Mouse (Mus musculus): ENCODE measurements around the gene Wnk4. TPM values are rescaled to one million over a fixed set of nuclear protein-coding genes. Genes with fewer than 3 reads are reported as not detected.

The Wnk4 gene
- 1 to 10 TPM; 1.3 to 5.1 TPM for polyA plus RNA-seq (2017; shearing (Covaris generic))

GRCm38 (mm10) chr11:101259948-101260825, at the start of gene Wnk4:
Wnk4 (plus strand) TSS chr11:101260567.

GRCm38 (mm10) chr11:101226065-101226701, 34.2 kb upstream of the Wnk4 start, which contains the start of gene Ezh1:
Ezh1 (minus strand) TSS chr11:101226463.

GRCm38 (mm10) chr11:101245855-101246701, 14.3 kb upstream of the Wnk4 start, which contains the start of gene Ramp2:
Ramp2 (plus strand) TSS chr11:101246028.

GRCm38 (mm10) chr11:101253613-101254389, 6.6 kb upstream of the Wnk4 start, which contains the start of gene Vps25:
Vps25 (plus strand) TSS chr11:101253707.

GRCm38 (mm10) chr11:101278223-101279192, 18.1 kb downstream of the Wnk4 start, which contains the start of the genes Cntd1 and Coa3:
Cntd1 (plus strand) TSS chr11:101279012.
Coa3 (minus strand) TSS chr11:101279114.

GRCm38 (mm10) chr11:101302004-101302798, 41.8 kb downstream of the Wnk4 start, which contains the start of gene Becn1:
Becn1 (minus strand) TSS chr11:101302286.

GRCm38 (mm10) chr11:101315665-101316500, 55.5 kb downstream of the Wnk4 start, which contains the start of gene Psme3:
Psme3 (plus strand) TSS chr11:101316213.

GRCm38 (mm10) chr11:101324763-101325162, 64.4 kb downstream of the Wnk4 start, which contains the start of gene Aoc2:
Aoc2 (plus strand) TSS chr11:101325063.

Other genes starting within 250 kb of the Wnk4 start
- 10 to 100 TPM; 18.9 to 25.9 TPM for gene Naglu, start 190.6 kb upstream of the Wnk4 start, polyA plus RNA-seq (2017; shearing (Covaris generic))
- gene Hsd17b1, start 182.2 kb upstream of the Wnk4 start, polyA plus RNA-seq (2017; shearing (Covaris generic)): under 1 TPM in 1 of 2 experiments, not detected in 1; 0.52 TPM
- 10 to 100 TPM; 32.3 to 36.4 TPM for gene Coasy, start 178.0 kb upstream of the Wnk4 start, polyA plus RNA-seq (2017; shearing (Covaris generic))
- 10 to 100 TPM; 90.2 to 93.1 TPM for gene Mlx, start 173.3 kb upstream of the Wnk4 start, polyA plus RNA-seq (2017; shearing (Covaris generic))
- 1 to 10 TPM; 7.1 to 8.4 TPM for gene Psmc3ip, start 165.1 kb upstream of the Wnk4 start, polyA plus RNA-seq (2017; shearing (Covaris generic))
- 10 to 100 TPM; 61.6 to 75.9 TPM for gene Retreg3, start 140.7 kb upstream of the Wnk4 start, polyA plus RNA-seq (2017; shearing (Covaris generic))
- 10 to 100 TPM; 31.0 to 43.3 TPM for gene Tubg1, start 140.6 kb upstream of the Wnk4 start, polyA plus RNA-seq (2017; shearing (Covaris generic))
- gene Tubg2, start 104.7 kb upstream of the Wnk4 start, polyA plus RNA-seq (2017; shearing (Covaris generic)): 1 to 10 TPM in 1 of 2 experiments, under 1 TPM in 1; 0.48 to 2.5 TPM
- gene Cntnap1, start 90.0 kb upstream of the Wnk4 start, polyA plus RNA-seq (2017; shearing (Covaris generic)): under 1 TPM; 0.17 to 0.28 TPM
- gene Plekhh3, start 89.2 kb upstream of the Wnk4 start, polyA plus RNA-seq (2017; shearing (Covaris generic)): 1 to 10 TPM in 1 of 2 experiments, under 1 TPM in 1; 0.61 to 1.3 TPM
- 10 to 100 TPM in 1 of 2 experiments, under 1 TPM in 1; 0.92 to 15.6 TPM for gene Ccr10, start 85.1 kb upstream of the Wnk4 start, polyA plus RNA-seq (2017; shearing (Covaris generic))
- gene Ezh1, start 34.1 kb upstream of the Wnk4 start, polyA plus RNA-seq (2017; shearing (Covaris generic)): 10 to 100 TPM; 43.0 to 68.3 TPM
- gene Ramp2, start 14.5 kb upstream of the Wnk4 start, polyA plus RNA-seq (2017; shearing (Covaris generic)): under 1 TPM; 0.41 to 0.55 TPM
- gene Vps25, start 6.9 kb upstream of the Wnk4 start, polyA plus RNA-seq (2017; shearing (Covaris generic)): 100 to 1,000 TPM; 156 to 177 TPM
- gene Cntd1, start 18.4 kb downstream of the Wnk4 start, polyA plus RNA-seq (2017; shearing (Covaris generic)): 1 to 10 TPM in 1 of 2 experiments, under 1 TPM in 1; 0.41 to 1.2 TPM
- gene Coa3, start 18.5 kb downstream of the Wnk4 start, polyA plus RNA-seq (2017; shearing (Covaris generic)): 100 to 1,000 TPM; 101 to 118 TPM
- gene Becn1, start 41.7 kb downstream of the Wnk4 start, polyA plus RNA-seq (2017; shearing (Covaris generic)): 100 to 1,000 TPM; 223 to 228 TPM
- gene Psme3, start 55.6 kb downstream of the Wnk4 start, polyA plus RNA-seq (2017; shearing (Covaris generic)): 100 to 1,000 TPM; 157 to 201 TPM
- gene Aoc2, start 64.5 kb downstream of the Wnk4 start, polyA plus RNA-seq (2017; shearing (Covaris generic)): 1 to 10 TPM; 1.8 to 2.4 TPM
- gene Aoc3, start 70.0 kb downstream of the Wnk4 start, polyA plus RNA-seq (2017; shearing (Covaris generic)): not detected
- not detected for gene G6pc, start 107.0 kb downstream of the Wnk4 start, polyA plus RNA-seq (2017; shearing (Covaris generic))
- gene Aarsd1, start 157.0 kb downstream of the Wnk4 start, polyA plus RNA-seq (2017; shearing (Covaris generic)): 10 to 100 TPM; 33.3 to 40.7 TPM
- 1 to 10 TPM; 3.0 to 3.5 TPM for gene Gm27029, start 164.2 kb downstream of the Wnk4 start, polyA plus RNA-seq (2017; shearing (Covaris generic))
- 10 to 100 TPM; 17.1 to 29.7 TPM for gene Rundc1, start 164.5 kb downstream of the Wnk4 start, polyA plus RNA-seq (2017; shearing (Covaris generic))
- gene Ptges3l, start 164.8 kb downstream of the Wnk4 start, polyA plus RNA-seq (2017; shearing (Covaris generic)): 1 to 10 TPM; 4.2 to 4.6 TPM
- 100 to 1,000 TPM; 318 to 457 TPM for gene Rpl27, start 181.7 kb downstream of the Wnk4 start, polyA plus RNA-seq (2017; shearing (Covaris generic))
- 100 to 1,000 TPM; 188 to 201 TPM for gene Ifi35, start 187.8 kb downstream of the Wnk4 start, polyA plus RNA-seq (2017; shearing (Covaris generic))
- under 1 TPM; 0.21 to 0.35 TPM for gene Rnd2, start 204.4 kb downstream of the Wnk4 start, polyA plus RNA-seq (2017; shearing (Covaris generic))
- gene Vat1, start 205.7 kb downstream of the Wnk4 start, polyA plus RNA-seq (2017; shearing (Covaris generic)): under 1 TPM; 0.32 to 0.74 TPM

All from activated CD4-positive, CD25-positive, alpha-beta regulatory T cell (primary cell).